Mouse (Mus musculus) adrenal gland, adult 8-10 months (tissue): ENCODE results near the gene Wdr6. TPM values are rescaled to one million over a fixed set of nuclear protein-coding genes. Genes with fewer than 3 reads are reported as not detected.

Experiments
- DNase-seq: peaks from one replicate; pipeline ENCODE4 v3.0.0; 2022
- total RNA-seq, 4 experiments: library from RNA; stranded (reverse); gene quantifications; 2 replicates each; pipeline ENCODE4 v1.2.4; 2022

Wdr6 gene
- total RNA-seq, 4 experiments from 2014 or later: 115 to 182 (median 165) TPM

DNA sequence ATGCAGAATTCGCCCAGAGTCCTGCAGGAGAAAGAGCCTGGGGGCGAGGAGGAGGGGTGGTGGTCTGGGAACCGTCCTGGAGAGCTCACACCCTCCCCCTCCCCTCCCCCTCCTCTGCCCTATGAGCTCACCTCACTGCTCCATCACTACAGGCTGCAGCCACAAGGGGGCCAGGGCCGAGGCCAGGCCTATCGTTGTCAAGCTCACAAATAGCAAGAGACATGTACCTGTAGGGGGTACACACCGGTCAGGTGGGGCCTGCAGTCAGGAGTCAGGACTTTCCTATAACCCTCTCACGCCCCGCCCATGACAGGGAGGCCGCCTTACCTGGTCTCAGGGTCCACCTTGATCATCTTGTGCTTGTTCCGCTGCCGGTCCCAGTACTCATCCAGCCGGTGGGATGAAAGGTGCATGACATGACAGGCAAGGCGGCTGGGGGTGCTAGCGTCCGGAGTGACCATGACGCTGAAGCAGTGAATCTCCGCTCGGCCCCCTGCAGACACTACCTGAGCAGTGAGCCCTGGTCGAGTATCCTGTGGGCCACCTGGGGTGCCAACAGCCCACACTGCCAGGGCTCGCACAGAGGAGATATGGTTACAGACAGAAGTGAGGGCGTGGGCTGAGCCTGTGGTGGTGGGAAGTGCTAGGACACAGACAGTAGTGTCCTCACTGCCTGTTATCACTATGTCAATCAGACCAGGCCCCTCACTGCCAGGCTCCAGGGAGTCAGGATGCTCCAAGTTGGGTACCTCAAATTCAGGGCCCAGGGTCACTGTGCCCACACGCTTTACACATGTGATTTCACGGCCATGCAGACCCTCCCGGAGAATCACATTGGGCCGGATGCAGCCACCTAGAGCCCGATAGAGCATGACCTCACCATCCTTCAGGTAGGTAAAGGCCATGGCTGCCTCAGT, 4.5 kb downstream of the Wdr6 start:
- no peak for DNase-seq

DNA sequence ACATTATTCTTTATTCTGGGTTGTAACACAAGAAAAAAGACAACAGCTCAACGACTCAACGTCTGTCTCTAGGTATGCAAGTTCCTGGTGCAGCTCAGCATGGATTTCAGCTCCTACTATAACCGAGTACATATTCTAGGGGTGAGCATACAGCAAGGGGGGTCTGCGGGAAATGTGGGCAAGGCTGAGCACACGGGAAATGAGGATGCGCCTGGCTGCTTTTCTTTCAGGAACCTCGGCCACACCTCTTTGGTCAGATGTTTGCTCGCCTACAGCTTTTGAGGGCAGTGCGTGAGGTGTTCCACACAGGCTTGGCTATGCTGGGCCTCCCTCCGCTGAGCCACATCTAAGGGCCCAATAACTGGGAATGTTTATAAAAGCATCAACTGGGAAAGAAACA, 6.2 kb downstream of the Wdr6 start:
- no peak for DNase-seq

DNA sequence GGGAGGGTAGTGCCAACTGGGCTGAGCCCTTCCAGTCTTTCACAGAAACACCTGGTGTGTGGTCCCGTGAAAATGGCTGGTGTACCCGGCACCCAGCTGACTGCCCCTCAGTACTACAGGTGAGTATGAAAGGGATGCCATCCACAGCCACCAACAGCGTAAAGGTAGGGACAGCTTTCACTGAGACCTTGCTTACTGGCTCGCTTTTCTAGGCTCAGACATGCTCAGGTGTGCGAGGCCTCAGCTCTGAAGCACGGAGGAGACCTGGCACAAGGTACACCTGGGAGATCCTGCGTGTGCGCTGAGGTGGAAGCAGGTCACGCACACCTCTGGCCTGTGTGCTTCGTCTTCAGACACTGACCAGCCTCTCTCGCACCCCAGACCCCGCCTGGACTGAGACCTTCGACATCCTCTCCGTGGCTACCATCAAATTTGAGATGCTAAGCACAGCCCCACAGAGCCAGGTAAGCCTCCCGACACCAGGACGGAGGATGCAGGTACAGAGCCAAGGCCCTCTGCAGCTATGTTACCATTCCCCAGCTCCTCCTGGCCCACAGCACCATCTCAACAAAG, 7.1 kb downstream of the Wdr6 start:
- no peak for DNase-seq

DNA sequence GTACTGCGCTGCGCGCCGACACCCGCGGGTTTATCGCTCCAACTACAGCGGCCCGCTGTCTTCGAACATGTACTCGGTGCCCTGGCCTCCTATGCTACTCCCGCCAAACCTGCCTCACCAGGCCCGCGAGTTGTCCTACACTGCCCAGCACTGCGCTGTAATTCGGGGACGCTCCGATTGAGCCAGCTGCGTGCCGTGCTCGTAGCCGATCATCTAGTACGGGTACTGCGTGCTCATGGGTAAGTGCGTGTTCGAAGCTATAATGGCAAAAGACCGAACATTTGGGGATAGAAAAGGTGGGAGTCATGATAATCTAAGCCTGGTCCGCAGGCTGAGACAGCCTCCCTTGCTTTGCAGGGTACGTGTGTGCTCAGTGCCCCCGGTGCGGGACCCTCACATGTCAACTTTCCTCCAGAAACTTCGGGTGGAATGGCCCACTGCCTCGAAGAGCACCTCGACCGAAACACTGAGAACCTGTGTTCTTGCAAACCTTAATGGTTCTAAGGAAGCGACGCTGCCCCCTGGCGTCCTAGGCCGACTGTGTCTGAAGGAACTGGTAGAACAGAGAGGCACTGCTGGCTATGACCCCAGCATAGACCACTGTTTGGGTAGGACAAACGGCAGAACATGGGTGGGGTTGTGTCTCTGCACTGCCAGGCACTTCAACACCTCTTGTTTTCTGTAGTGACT, 8.2 kb downstream of the Wdr6 start:
- peak; percentile 58 for DNase-seq

DNA sequence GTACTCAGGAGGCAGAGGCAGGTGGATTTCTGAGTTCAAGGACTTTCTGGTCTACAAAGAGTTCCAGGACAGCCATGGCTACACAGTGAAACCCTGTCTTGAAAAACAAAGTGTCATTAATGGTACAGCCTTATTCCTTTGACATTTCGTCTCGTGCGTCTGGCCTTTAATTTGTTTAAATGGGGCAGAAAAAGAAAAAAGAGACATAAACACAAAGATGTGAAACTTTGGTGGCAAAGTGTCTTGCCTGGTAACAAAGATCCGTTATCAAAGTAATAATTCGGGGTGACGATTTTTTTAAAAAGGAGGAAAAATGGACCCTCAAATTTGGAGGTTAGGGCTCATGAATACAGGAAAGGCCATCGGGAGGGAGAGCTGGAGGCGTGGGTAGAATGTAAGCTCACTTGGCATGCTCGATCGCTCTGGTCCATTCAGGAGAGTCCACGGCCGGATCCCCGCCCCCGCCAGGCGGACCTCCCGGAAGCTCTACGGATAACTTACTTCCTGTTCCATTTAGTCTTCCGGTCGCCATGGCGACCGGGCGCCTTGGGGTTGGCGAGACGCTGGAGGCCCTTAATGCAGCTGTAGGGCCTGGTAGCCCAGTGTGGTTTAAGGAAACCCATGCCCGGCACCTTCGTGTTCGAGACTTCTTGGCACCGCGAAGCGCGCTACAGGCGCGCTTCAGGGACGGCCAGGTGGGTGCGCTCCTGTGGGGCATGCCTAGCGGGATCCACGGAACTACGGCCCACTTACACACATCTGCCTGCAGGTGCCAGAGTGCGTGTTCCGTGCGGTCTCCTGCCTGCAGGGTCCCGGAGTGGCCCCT, 8.9 kb downstream of the Wdr6 start, which contains the start of gene Dalrd3:
TSS of gene Dalrd3 (plus strand) at position 506 of the 826 bp plus-strand sequence.
- peak; percentile 93 for DNase-seq

DNA sequence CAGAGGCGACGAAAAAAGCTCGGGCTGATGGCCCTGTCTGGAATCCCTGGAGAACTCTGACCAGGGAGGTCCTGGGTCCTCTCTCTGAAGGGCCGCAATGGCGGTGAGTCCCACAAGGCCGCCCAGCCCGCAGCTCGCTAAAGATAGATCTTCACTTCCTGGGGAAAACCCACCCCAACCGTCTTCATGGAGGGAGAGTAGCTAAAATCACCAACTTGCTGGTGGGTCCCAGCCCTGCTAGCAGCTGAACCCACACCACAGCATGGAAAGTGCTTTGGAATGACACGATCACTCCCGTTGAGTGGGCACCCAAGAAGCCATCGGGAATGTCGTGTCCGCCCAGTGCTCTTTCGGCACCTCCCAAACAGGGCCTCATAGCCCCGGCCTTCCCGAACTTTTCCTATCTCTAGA, 10.0 kb downstream of the Wdr6 start:
- DNase-seq: no peak

DNA sequence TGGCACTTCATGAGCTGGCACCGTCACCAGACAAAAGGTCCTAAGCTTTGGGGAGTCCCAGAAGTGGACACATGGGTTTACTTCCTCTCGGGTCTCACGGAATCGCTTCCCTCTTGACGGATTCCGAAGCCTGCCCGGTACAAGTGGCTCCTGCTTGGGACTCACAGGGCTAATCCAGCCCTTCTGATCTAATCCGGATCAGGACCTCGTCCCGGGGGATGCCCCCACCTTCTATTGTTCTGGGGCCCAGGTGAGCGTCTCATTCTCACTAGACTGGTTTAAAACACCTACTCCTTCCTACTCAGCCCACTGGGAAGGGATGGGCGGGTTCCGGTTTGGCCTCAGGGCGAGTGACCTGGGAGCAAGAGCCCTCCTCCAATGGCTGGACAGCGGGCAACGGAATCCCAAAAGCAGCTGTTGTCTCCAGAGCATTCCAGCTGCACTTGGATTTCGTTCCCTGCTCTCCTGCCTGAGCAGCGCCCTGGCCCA, 10.6 kb downstream of the Wdr6 start:
- DNase-seq: no peak

DNA sequence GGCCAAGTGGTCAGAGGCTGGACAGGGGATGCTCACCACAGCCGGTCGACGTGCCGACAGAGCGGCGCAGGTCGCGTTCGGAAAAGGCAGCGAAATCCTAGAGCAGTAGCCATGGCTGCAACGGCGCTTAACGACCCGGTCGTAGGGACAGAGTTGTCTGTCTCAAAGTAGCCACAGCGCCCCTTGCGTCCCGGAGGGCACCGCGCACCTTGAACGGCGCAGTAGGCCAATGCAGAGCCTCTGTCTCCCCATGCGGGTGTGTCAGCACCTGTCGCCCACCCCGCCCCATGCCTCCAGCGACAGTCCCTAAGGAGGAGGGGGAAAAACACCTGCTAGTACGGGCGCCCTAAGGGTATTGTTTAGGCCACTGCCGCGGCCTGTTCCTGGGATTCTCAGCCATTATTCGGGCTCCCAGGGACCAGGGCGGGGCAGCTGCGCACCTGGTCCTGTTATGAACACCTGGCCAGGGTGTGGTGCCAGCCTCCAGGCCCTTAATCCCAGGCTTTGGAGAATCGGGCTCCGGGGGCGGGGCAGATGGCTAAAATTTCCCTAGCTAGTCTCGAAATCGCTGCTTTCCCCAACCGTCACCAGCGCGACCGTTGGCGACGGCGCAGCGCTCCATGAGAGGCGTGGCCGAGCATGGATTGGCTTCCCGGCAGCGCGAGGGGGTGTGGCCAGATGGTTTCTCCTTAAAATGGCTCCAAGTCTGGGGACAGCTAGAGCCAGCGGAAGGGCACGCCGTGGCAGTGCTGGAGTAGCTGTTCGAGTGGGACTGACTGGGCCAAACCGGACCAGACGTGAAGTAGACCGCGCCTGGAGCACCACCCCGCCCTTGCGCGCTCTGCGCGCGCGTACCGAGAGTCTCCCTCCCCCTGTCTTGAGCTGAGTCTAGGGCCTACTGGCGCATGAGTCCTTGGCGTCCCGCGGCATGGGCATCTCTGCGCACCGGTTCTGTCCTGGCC, 11.4 kb downstream of the Wdr6 start, which contains the start of gene Ndufaf3:
TSS of gene Ndufaf3 (minus strand) at position 620 of the 962 bp plus-strand sequence.
- DNase-seq: peak; percentile 94

DNA sequence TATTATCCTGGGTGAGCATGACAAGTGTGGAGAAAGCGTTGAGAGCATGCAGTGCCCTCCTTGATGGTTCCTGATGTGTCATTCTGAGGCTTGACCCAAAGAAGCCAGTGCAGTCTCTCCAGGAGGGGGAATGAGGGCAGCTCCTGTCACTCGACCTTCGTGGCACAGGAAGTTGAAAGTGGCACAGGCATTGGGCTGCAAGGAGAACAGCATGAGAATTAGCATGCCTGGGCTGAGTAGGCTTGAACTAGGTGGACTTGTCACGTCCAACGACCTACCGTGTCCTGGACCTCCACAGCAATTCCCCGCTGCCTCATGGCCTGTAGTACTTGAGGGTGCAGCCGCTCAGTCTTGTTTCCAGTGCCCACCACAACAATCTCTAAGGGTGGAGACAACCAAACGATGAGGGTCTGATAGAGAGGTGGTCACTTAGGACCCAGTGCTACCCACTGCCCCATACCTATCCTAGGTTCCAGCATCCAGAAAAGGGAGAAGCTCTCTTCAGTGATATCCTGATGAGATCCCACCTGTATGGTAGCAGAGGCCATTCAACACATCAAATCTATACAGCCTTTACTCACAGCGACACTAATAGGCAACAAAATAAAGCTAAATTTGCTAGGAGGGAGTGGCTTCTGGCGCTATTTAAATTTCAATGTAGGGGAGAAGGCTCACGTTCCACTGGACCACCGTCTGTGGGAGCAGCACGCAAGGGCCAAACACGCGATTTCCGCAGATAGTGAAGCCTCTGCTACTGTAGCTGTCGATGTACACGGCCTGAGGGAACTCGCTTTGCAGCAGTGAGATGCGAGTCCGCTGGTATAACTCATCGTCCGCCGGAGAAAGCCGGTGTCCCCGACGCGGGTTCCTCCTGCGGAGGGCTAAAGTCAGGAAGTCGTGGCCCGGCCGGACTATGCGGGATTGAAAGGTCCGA, 12.4 kb downstream of the Wdr6 start:
- no peak for DNase-seq

DNA sequence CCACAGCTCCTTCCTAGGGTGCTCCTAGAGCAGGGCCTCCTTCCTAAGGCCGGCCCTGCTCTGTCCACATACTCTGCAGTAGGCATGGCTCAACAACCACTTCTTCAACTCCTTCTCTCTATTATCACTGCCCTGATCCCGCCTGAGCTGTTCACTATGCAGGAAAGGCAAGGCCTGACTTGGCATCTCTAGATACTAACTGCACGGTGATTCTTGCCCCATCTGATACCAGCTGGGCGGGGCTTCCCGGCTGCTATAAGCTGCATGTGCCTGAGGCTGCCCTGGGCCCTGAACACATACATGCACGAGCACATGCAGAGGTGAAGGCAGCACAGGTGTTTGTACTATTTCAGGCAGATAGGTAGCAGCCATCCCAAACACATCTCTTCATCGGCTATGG, 14.4 kb downstream of the Wdr6 start:
- no peak for DNase-seq

DNA sequence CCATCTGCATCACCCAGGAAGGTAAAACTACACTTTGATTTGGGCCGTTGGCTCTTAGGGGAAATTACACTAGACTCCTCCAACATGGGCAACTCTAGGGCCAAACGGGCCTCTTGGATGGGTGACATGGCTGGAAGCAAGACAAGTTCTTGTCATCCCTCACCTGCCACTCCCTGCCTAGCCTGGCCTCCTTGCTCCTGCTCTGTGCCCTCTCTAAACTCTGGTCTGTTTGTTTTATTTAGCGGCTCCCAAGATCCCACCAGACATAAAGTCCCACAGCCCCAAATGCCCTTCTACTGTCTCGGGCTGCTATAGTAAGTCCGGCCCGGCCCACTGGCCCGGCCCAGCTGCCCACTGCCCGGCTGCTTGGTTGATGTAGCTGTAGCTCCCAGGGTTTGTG, 14.9 kb downstream of the Wdr6 start:
- no peak for DNase-seq

DNA sequence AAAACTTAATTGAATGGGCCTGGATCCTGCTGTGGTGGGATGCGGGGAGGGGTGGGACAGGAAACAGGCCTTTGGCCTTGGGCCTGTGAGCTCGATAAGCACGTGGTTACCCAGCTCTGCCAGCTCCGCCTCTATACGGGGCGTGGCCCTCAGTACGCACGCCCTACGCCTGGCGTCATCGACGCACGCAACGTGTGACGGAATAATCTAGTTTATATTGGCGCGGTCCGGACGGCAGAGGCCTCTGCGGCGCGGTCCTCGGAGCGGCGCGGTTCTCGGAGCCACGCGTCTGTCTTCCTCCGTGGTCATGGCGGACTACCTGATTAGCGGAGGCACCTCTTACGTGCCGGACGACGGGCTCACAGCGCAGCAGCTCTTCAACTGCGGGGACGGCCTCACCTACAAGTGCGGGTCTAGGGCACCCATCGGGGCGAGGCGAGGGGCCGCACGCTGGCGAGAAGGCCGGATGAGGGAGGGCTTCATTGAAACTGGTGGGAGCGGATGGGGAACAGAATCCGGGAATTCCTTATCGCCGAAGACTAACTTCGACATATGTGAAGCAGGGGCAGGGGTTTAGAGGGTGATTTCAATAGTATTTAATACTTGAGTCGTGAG, 18.2 kb downstream of the Wdr6 start, which contains the start of gene Impdh2:
TSS of gene Impdh2 (plus strand) at position 60 of the 615 bp plus-strand sequence.
- peak; percentile 94 for DNase-seq

DNA sequence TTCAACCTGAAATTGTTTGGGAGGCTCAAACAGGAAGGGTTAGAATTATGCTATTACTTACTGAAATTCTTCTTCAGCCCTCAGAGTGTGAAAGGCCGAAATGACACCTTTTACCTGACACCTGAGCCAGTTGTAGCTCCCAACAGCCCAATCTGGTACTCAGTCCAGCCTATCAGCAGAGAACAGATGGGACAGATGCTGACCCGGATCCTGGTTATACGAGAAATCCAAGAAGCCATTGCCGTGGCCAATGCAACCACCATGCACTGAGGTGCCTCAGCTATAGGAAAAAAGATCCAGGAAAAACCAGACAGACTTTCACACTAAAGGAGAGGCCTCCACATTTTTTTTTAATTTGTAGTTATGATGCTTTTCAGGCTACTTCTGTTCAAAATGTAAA, 19.4 kb downstream of the Wdr6 start:
- no peak for DNase-seq

DNA sequence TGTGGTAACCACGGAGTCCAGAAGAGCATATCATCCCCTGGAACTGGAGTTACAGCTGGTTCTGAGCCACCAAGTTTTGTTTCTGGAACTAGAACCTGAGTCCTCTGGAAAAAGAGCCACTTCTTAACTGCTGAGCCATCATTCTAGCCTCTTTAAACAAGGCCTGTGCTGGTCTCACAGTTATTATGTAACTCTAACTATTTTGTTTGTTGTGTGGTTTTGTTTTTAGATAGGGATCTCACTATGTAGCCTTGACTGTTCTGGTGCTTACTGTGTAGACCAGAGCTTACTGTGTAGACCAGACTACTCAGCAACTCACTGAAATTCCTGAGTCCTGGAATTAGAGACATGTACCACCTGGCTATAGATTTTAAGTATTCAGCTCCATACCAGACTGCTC, 31.7 kb downstream of the Wdr6 start:
- DNase-seq: no peak

DNA sequence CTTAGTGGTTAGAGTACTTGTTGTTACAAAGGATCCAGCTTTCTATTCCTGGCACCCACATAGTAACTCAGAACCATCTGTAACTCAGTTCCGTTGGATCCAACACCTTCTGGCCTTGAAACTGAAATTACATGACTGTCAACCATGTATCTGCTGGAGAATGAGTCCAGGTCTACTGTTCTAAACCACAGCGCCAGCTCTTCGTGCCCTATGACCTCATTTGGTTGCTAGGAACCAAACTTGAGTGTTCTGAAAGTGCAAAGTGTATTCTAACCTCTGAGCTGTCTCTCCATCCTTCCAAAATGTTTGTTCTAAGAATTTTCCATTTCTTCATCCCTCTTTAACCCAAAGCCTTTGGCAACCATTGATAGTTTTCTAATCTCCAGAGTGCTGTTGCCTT, 32.6 kb downstream of the Wdr6 start:
- no peak for DNase-seq

DNA sequence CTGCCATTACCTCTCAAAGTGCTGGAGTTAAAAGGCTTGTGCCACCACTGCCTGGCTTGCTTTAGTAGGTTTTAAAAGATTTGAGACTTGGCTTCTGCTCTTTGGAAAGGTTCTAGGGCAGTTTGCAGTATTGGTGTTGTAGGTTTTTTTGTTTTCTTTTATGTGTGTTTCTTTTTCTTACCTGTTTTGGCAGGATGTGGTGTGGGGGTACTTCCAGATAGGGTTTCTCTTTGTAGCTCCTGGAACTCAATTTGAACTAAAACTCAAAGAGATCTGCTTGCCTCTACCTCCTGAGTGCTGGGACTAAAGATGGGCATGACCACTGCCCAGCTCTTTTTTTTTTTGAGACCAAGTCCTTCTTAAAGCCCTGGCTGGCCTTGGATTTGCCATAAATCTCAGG, 37.7 kb downstream of the Wdr6 start:
- DNase-seq: no peak

DNA sequence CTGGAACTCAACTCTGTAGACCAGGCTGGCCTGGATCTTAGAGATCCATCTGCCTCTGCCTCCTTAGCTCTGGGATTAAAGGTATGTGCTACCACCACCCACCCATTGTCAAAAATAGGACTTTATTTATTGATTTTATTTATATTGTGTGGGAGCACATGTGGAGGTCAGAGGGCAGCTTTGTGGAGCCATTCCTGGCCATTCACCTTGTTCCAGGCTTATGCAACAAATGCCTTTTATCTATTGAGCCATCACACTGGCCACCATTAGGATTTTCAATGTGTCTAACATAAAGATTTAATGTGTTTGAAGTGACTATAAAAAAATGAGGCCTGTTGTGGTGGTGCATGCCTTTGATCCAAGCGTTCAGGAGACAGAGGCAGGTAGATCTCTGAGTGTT, 47.0 kb downstream of the Wdr6 start:
- no peak for DNase-seq

DNA sequence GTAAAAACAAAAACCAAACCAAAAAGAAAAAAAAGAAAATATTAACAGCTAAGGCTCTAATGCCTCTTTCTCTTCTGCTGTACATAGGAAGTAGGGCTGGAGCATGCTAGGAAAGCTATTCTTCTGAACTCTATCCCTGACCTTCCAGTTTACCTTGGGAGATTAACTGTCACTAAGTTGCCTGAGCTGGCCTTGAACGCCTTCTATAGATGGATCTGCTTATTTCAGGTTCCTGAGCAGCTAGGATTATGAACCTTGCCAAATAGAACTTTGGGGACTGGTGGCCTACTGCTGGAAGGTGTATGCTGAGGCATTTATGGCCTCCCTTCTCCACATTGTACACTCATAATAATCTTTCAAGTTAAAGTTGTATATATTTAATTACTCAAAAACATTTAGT, 47.6 kb downstream of the Wdr6 start:
- DNase-seq: no peak

DNA sequence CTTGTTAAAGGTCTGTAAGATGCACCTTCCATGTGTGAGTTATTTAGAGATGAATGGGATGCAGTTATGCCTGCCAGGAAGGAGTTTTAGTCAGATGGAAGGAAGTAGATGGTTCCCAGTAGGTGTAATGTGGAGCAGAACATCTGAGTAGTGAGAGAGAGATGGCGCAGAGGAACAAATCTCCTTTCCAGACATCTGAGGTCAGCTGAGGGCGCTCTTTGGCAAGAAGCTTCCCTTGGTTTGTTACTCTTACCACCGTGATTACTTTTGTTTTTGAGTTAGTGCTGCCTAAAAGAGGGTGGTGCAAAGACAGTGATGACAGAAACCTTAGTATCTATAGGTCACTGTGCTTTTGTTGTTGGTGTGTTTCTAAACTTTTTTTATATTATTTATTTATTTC, 53.1 kb downstream of the Wdr6 start:
- no peak for DNase-seq
